Mouse (Mus musculus) liver, embryonic 11.5 days (tissue): ENCODE results near the gene Calm1. TPM values are rescaled to one million over a fixed set of nuclear protein-coding genes. Genes with fewer than 3 reads are reported as not detected.

Experiments
- ATAC-seq: fragments of 200-750 bp; cut with Nextera tagmentation; replicated peaks from 2 replicates; pipeline ENCODE4 v1.8.0; 2017; ENCODE audit warnings: moderate number of reproducible peaks, mild to moderate bottlenecking, moderate TSS enrichment, moderate library complexity; ENCODE audit not compliant: low FRiP score
- DNase-seq: peaks from one replicate; pipeline ENCODE4 v3.0.0-alpha.2; 2017; ENCODE audit warnings: low spot score
- H3K27ac ChIP-seq: fragments of 300-500 bp; sonication (generic); 2 replicates; pipeline ENCODE4 v1.5.1; 2014; ENCODE audit warnings: mild to moderate bottlenecking, low read depth, low read length, control low read depth
- H3K27me3 ChIP-seq: fragments of 300-500 bp; sonication (generic); replicated peaks from 2 replicates; pipeline ENCODE4 v1.6.1; 2014; ENCODE audit warnings: low read length, mixed read lengths; ENCODE audit not compliant: control insufficient read depth, insufficient read depth
- H3K36me3 ChIP-seq: fragments of 300-500 bp; sonication (generic); 2 replicates; pipeline ENCODE4 v1.6.1; 2014; ENCODE audit warnings: mild to moderate bottlenecking, low read length, moderate library complexity, mixed read lengths; ENCODE audit not compliant: control insufficient read depth, insufficient read depth
- H3K4me1 ChIP-seq: fragments of 300-500 bp; sonication (generic); replicated peaks from 2 replicates; pipeline ENCODE4 v1.6.1; 2014; ENCODE audit warnings: low read length, mixed read lengths; ENCODE audit not compliant: control insufficient read depth, insufficient read depth
- H3K4me2 ChIP-seq: fragments of 300-500 bp; sonication (generic); 2 replicates; pipeline ENCODE4 v1.6.1; 2014; ENCODE audit warnings: mild to moderate bottlenecking, control low read depth, moderate library complexity
- H3K4me3 ChIP-seq: fragments of 300-500 bp; sonication (generic); 2 replicates; pipeline ENCODE4 v1.5.1; 2014; ENCODE audit warnings: low read depth, low read length, control low read depth
- H3K9ac ChIP-seq: fragments of 300-500 bp; sonication (generic); 2 replicates; pipeline ENCODE4 v1.6.1; 2014; ENCODE audit warnings: low read depth, low read length, control low read depth
- H3K9me3 ChIP-seq: fragments of 300-500 bp; sonication (generic); 2 replicates; pipeline ENCODE4 v1.6.1; 2016; ENCODE audit warnings: low read length, inconsistent platforms, mixed read lengths; ENCODE audit not compliant: control insufficient read depth
- WGBS: fragments of 180-500 bp; shearing (Covaris S2); extraction: QIAGEN DNeasy Blood & Tissue Kit; methylation state at CpG from one replicate; pipeline ENCODE4 v1.1.7; 2014; 5-methylcytosine and 5-hydroxymethylcytosine counted together
- polyA plus RNA-seq: library from polyadenylated mRNA; unstranded; fragments of >200 nt; fragmentation: Nextera tagmentation; extraction: Ambion mirVana; gene quantifications from 2 replicates; pipeline ENCODE4 v1.2.1, GENCODE M21; 2014

The Calm1 gene
- polyA plus RNA-seq, 1 experiment from 2014 or later, result 975 TPM

- Histone ChIP-seq H3K27me3 (no peaks in the 10 kb centered on the region), H3K4me1 (no peaks in the 10 kb centered on the region; the same call in 1 of the 2 replicates), H3K4me2 (no peak overlapping the region), H3K9me3 (no peaks in the 10 kb centered on the region), H3K36me3 (no peaks in the 10 kb centered on the region), H3K9ac (no peak overlapping the region), H3K27ac (no peak overlapping the region), H3K4me3 (no peak overlapping the region)
- 67% methylated on average over 8 of the region's 8 CpGs for WGBS
- DNase-seq (no peak), ATAC-seq (no peak)
Measured at GRCm38 (mm10) chr12:100223531-100223930, 24.3 kb downstream of the Calm1 start.

GRCm38 (mm10) chr12:100225196-100225595 lies 26.0 kb downstream of the Calm1 start:
- Histone ChIP-seq H3K36me3 (no peaks in the 10 kb centered on the region), H3K4me2 (no peak overlapping the region), H3K27ac (no peak overlapping the region), H3K4me3 (no peak overlapping the region), H3K27me3 (no peaks in the 10 kb centered on the region), H3K4me1 (no peaks in the 10 kb centered on the region; the same call in 1 of the 2 replicates), H3K9ac (no peak overlapping the region), H3K9me3 (no peaks in the 10 kb centered on the region)
- DNase-seq, result no peak
- 63% methylated on average over 4 of the region's 4 CpGs for WGBS
- ATAC-seq, result no peak

- Histone ChIP-seq H3K36me3 (no peaks in the 10 kb centered on the region), H3K4me3 (no peak overlapping the region), H3K9me3 (no peaks in the 10 kb centered on the region), H3K4me2 (no peak overlapping the region), H3K27me3 (no peaks in the 10 kb centered on the region), H3K9ac (no peak overlapping the region), H3K27ac (no peak overlapping the region), H3K4me1 (no peaks in the 10 kb centered on the region)
- DNase-seq (no peak), ATAC-seq (no peak)
- WGBS, result 60% methylated on average over 5 of the region's 5 CpGs
Measured at GRCm38 (mm10) chr12:100226073-100226472, 26.8 kb downstream of the Calm1 start.

GRCm38 (mm10) chr12:100226621-100227020 lies 27.4 kb downstream of the Calm1 start:
- no peaks in the 10 kb centered on the region for H3K4me1 ChIP-seq
- H3K4me2 ChIP-seq, result no peak overlapping the region
- H3K9ac ChIP-seq, result no peak overlapping the region
- no peak overlapping the region for H3K4me3 ChIP-seq
- H3K36me3 ChIP-seq, result no peaks in the 10 kb centered on the region
- DNase-seq (no peak), ATAC-seq (no peak)
- 67% methylated on average over 8 of the region's 8 CpGs for WGBS
- no peak overlapping the region for H3K27ac ChIP-seq
- H3K27me3 ChIP-seq, result no peaks in the 10 kb centered on the region
- no peaks in the 10 kb centered on the region for H3K9me3 ChIP-seq

GRCm38 (mm10) chr12:100228041-100228725 lies 28.9 kb downstream of the Calm1 start:
- Histone ChIP-seq H3K27me3 (no peaks in the 10 kb centered on the region), H3K27ac (no peak overlapping the region), H3K36me3 (no peaks in the 10 kb centered on the region), H3K9ac (no peak overlapping the region), H3K4me3 (no peak overlapping the region), H3K4me1 (no peaks in the 10 kb centered on the region), H3K4me2 (no peak overlapping the region), H3K9me3 (no peaks in the 10 kb centered on the region)
- ATAC-seq (no peak), DNase-seq (no peak)
- WGBS, result 53% methylated on average over 11 of the region's 11 CpGs

GRCm38 (mm10) chr12:100234201-100234600 lies 35.0 kb downstream of the Calm1 start:
- Histone ChIP-seq H3K27ac (no peak overlapping the region), H3K36me3 (no peaks in the 10 kb centered on the region), H3K4me2 (no peak overlapping the region), H3K9me3 (no peaks in the 10 kb centered on the region), H3K27me3 (no peaks in the 10 kb centered on the region), H3K4me3 (no peak overlapping the region), H3K9ac (no peak overlapping the region), H3K4me1 (no peaks in the 10 kb centered on the region)
- 74% methylated on average over 5 of the region's 5 CpGs for WGBS
- ATAC-seq (no peak), DNase-seq (no peak)

- no peak overlapping the region for H3K4me3 ChIP-seq
- no peaks in the 10 kb centered on the region for H3K9me3 ChIP-seq
- ATAC-seq (no peak), DNase-seq (no peak)
- H3K9ac ChIP-seq, result no peak overlapping the region
- H3K4me2 ChIP-seq, result no peak overlapping the region
- H3K27ac ChIP-seq, result no peak overlapping the region
- H3K4me1 ChIP-seq, result no peaks in the 10 kb centered on the region
- 76% methylated on average over 7 of the region's 7 CpGs for WGBS
- H3K36me3 ChIP-seq, result no peaks in the 10 kb centered on the region
- H3K27me3 ChIP-seq, result no peaks in the 10 kb centered on the region
Measured at GRCm38 (mm10) chr12:100234919-100235318, 35.7 kb downstream of the Calm1 start.

- DNase-seq (no peak), ATAC-seq (no peak)
- no peaks in the 10 kb centered on the region for H3K36me3 ChIP-seq
- H3K9me3 ChIP-seq, result no peaks in the 10 kb centered on the region
- no peak overlapping the region for H3K4me2 ChIP-seq
- H3K4me1 ChIP-seq, result no peaks in the 10 kb centered on the region
- 33% methylated on average over 5 of the region's 5 CpGs for WGBS
- H3K27ac ChIP-seq, result no peak overlapping the region
- H3K9ac ChIP-seq, result no peak overlapping the region
- H3K27me3 ChIP-seq, result no peaks in the 10 kb centered on the region
- H3K4me3 ChIP-seq, result no peak overlapping the region
Measured at GRCm38 (mm10) chr12:100235423-100235822, 36.2 kb downstream of the Calm1 start.

- ATAC-seq (no peak), DNase-seq (no peak)
- Histone ChIP-seq H3K4me3 (no peak overlapping the region), H3K9me3 (no peaks in the 10 kb centered on the region), H3K27ac (no peak overlapping the region), H3K36me3 (no peaks in the 10 kb centered on the region), H3K4me2 (no peak overlapping the region), H3K27me3 (peaks cover 6% of the 10 kb centered on the region), H3K9ac (no peak overlapping the region), H3K4me1 (no peaks in the 10 kb centered on the region)
- WGBS, result 86% methylated on average over 7 of the region's 7 CpGs
Measured at GRCm38 (mm10) chr12:100239404-100239803, 40.2 kb downstream of the Calm1 start.
